Mouse (Mus musculus) mouse trophoblast stem cell (cell line): Measurements from ENCODE around the gene Iqcg.

Source experiments
- in situ Hi-C, 2 experiments: fragments of 300-500 bp; cut with MseI, MboI; formaldehyde crosslinking; loops; 2 replicates in 1 of 2; 3 replicates in 1 of 2; pipeline ENCODE4 v1.15.1; 2025

The Iqcg gene

DNA sequence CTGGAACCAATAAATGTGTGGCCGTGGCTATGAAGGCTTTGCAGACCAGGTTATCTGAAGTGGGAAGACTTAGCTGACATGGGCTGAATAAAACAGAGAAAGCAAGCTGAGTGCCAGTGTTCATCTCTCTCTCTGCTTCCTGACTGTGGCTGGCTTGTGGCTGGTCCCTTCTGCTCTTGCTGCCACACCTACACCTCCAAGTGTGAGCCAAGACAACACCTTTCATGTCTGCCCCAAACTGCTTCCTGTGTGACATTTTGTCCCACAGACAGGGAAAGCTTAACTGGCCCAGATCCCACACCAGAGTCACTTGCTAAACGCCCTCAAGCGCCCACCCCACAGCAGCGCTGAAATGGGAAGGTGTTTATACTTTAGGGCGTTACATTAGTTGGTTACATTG, 2.9 kb downstream of the Iqcg start:
- in situ Hi-C loops: no loop called here

DNA sequence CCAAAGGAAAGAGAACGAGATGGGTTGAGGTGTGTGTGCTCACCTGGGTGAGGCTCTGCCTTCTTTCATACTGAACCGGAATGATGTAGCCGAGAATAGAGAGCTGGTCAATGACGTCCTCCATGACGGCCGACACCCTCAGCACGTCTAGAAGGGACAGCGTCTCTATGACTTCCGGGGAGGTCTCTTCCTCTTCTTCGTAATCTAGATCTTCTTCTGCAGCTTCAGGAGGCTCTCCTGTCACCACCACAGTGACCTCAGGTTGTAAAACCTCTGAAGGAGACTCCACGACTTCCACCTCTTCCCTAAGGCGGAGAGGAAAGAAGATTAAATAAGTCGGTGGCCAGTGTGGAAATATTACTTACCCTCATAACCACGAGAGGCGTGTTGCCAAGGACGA, 6.2 kb downstream of the Iqcg start:
- in situ Hi-C loops: no loop called here

DNA sequence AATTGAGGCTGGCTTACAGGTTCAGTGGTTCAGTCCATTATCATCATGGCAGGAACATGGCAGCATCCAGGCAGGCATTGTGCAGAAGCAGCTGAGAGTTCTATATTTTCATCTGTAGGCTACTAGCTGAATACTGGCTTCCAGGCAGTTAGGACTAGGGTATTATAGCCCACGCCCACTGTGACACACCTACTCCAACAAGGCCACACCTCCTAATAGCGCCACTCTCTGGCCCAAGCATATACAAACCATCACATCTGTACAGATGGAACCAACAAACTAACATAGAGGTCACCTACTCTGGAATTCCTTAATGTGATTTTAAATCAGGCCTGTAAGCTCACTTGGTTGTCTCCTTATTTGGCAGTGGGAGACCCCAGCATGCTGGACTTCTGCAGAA, 7.3 kb downstream of the Iqcg start:
- in situ Hi-C loops: no loop called here

DNA sequence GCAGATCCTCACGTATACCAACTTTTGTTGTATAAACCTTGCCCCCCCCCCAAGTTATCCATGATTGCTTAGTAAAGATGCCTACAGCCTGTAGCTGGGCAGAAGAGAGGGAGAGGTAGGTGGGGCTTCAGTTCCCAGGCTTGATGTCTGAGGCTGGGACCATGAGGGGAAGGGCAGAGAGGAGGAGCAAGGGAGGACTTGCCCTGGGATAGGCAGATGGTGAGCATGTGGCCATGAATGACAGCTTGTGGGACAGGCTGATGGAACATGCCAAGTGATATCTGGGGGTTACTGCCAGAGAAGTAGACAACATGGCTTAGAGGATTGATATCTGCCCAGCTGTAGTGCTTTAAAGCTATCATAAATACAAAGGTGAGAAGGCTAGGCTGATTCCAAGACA, 8.0 kb downstream of the Iqcg start:
- in situ Hi-C loops: no loop called here

DNA sequence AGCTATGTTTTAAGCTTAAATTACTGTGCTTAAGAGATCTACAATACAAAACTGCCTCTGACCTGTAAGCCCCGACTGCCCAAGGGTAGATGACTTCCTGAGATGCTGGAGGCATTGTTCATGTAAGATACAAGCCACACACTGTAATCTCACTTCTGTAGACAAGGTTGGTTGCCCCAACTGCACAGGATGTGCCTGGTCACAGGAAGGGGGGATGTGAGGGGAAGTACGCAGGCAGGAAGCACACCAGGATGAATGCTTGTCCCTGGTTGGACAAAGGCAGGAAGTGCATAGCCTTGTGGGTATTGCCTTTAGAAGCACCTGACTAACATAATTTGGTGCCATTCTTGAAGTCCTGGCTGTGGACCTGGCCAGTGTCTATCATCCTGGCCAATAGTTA, 12.8 kb downstream of the Iqcg start:
- in situ Hi-C loops: no loop called here

DNA sequence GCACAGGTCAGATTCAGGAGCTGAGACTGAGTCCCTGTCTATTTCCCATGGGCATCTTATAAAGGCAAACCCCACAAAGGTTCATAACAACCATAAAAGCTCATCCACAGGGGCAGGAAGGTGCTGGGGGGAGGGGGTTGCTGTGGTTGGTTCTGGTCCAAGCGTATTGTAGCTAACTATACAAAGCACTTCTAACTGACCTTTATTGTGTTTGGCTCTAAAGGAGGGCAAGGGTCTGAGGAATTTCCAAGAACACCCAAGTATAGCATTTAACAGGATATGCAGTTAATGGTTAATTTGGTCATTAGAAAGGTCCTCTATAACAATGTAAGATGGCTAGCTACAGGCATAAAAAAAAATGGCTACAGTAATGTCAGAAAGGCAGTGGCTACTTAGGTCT, 13.3 kb downstream of the Iqcg start:
- in situ Hi-C loops: no loop called here

DNA sequence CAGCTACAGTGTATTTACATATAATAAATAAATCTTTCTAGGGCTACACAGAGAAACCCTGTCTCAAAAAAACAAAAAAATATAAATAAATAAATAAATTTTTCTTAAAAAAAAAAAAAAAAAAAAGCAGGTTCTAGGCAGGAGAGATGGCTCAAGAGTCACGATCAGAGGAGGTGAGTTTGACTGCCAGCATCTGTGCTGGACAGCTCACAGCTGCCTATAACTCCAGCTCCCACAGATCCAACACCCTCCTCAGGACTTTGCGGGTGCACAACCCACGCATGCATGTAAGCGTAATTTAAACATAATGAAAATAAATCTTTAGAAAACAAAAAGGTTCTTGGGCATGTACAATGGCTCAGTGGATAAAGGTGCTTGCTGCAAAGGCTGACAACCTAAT, 20.0 kb downstream of the Iqcg start:
- in situ Hi-C loops: no loop called here

DNA sequence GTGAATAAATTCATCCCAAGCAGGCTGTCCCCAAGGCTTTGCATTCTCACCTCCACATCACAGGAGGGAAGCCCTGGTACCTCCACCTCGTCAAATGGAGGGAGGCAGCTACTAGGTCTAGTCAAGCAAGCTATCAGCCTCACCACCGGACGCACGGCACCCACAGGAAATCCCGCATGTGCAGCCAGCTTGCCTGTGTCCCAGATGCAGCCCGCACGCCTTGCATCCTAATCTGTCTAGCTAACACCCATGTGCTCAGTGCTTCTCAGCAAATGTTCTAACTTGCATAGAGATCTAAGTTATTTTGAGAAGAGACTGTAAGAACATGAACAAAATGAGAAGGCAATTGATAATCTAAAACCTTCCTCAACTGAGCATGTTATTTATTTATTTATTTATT, 29.7 kb downstream of the Iqcg start:
- in situ Hi-C loops: no loop called here

DNA sequence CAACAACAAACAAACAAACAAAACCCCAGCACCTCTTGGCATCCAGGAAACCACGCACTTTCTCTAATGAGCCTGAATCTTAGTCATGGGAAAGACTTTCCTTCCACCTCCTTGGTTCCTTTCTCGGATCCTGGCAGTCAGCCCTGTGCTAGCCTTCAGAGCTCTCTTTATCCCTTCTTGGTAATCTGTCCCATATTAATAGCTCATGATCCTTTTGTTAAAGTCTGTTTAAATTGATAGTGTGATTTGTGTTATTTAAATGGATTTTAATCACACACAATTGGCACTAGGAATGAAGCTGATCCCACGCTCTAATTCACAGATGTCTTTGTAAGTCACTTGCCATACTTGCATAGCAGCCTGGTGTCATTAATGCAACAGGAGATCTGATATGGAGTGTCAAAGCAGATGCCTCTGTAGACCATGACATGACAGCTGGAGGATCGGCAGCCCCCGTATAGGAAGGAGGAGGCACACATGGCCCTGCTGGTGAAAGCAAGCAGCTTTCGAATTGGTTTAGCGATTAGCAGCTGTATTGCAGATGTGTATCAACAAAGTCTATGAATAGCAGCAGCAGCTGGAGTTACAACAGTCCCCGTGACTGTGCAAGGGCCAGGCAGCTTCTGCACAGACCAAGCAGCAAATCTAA, 31.4 kb downstream of the Iqcg start:
- in situ Hi-C loops: no loop called here

DNA sequence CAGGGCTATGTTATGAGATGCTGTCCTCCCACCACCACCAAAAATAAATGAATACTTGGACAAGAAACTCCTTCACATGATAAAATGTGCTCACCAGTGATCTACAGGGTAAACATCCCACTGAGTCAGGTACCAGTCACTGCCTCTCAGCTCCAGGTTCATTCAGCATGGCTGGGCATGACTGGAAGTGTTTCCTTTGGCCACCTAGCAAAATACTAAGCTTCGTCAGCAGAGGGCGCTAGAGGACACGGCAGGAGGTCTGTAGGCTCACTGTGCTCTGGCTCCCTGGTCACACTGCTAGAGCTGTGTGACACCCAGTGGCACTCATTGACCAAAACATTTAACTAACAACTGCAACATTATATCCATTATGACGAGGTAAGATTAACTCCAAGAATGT, 32.3 kb downstream of the Iqcg start:
- in situ Hi-C loops: no loop called here

DNA sequence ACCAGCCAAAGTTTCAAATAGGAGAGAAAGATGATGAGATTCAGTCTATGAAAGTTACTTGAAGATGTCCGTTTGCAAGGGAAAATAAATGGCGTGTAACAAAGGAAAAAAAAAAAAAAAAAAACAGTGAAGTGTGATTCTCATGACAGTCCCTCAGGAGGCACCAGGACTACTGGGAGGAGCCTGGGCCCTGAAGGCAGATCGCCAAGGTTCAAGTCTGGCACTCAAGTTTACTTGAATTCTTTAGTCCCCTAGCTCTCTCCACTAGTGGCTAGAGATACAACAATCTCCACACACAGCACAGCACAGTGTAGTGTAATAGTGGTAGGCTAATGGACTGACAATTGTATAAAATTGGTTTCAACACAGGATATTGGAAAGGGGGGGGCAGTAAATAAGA, 34.6 kb downstream of the Iqcg start:
- in situ Hi-C loops: no loop called here

DNA sequence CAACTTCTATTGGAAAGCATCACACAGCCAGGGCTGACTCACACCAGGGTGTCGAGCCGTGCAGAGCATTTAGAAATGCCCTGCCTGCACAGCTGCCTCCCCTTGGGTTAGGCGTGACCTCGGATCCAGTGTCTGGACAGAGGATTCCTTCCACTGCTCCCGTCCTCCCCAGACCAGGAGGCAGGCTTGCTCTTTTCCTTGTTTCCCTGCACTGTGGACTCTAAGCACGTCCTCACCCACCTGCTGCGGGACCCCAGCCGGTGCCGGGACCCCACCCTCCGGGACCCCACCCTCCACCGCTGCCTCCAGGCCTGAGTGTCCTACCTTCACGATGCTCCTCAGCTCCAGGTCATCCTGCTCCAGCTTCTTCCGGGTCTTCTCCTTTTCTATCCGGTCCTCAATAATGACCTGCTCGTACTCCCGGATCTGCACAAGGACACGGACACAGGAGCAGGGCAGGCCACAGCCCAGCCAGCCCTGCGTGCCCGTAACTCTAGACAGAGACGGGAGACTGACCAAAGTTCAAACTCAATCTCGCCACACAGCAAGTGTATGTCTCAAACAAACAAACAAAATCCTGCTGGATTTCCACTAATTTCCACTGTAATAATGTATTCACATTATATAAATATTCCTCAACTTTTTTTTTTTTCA, 36.8 kb downstream of the Iqcg start:
- in situ Hi-C loops: no loop called here

DNA sequence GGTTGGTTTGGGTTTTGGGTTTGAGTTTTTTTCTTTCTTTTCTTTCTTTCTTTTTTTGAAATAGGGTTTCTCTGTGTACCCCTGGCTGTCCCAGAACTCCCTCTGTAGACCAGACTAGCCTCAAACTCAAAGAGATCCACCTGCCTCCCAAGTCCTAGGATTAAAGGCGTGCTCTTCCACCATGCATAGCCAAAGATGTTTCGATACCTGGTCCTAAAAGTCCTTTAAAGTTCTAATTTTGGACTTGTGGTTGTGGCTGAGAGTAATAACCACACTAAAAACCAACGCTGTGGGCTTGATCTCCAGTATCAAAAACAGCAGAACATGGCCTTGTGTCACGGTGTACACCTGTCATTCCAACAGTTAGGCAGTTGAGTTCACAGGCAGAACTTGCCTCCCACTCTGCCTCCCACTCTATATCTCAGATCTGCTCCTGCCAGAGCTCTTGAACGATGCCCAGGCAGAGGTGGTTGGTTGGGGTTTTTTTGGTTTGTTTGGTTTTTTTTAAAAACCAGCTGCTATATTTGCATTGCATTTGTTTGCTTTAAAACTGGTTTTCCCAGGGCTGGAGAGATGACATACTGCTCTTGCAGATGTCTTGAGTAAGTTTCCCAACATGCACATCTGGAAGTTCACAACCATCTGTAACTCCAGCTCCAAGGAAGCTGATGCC, 38.2 kb downstream of the Iqcg start:
- in situ Hi-C loops: no loop called here

DNA sequence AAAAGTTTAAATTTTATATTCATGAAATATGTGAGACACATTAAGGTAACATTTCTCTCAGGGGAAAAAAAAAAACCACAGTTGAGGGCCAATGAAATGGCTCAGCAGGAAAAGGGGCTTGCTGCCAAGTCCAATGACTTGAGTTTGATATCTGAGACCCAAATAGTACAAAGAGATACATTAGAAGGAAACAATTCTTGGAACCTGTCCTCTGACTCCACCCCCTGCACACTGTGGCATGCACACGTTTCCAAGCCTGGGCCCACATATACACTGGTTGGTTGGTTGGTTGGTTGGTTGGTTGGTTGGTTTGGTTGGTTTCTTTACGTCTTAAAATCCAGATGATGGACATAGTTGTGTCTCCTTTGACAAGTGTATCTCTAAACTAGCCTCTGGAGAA, 40.0 kb downstream of the Iqcg start:
- in situ Hi-C loops: no loop called here

DNA sequence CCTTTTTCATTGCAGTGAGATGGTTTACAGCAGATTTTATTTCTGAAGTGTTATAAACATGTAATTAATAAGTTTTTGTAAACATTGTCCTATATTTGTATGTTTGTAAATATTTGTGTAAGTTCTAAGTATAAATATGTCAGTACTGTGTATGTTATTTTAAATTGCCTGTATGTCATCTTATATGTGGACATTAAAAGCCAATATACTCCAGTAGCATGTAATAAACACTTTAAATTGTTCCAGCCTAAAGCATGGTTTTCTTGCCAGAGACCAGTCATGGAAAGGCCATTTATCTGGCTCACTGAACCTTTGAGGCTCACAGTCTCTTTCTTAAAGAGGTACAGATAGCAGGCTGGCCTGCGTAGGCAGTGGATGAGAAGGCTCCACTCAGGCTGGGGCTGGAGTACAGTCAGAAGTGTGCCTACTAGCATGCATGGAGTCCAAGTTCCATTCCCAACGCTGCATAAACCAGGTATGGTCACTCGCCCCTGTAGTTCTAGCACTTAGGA, 40.6 kb downstream of the Iqcg start:
- in situ Hi-C loops: no loop called here

DNA sequence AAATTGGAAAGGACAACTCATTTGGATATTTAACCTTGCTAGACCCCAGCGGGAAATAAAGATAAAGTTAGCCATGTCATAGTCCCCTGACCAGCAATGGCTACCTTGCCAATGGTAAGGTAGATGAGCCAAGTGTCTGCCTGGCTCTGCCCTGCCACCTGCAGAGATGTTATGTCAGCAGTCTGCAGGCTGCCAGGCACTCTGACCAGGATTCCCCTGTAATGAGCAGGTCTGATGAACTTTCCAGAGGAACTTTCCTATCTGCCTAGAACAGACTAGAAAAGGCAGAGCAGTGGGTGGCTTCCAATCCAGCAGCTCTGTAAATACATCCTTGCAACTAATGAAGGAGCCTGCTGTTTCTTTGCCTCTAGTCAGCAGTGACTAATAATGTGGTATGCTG, 41.1 kb downstream of the Iqcg start:
- in situ Hi-C loops: no loop called here

DNA sequence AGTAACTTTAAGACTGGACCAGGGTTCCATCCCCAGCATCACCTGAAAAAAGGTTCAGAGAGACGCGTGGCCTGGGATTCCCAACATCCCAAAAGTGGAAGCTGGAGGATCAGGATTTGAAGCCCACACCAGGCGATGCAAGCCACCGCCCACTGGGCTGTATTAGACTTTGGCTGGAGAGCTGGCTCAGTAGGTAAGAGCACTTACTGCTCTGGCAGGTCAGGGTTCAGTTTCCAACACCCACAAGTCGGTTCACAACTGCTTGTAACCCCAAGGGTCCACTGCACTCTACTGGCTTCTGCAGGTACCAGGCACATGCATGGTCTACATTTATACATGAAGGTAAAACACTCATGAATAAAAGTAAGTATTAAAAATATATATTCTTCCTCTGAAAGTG, 42.2 kb downstream of the Iqcg start:
- in situ Hi-C loops: no loop called here

DNA sequence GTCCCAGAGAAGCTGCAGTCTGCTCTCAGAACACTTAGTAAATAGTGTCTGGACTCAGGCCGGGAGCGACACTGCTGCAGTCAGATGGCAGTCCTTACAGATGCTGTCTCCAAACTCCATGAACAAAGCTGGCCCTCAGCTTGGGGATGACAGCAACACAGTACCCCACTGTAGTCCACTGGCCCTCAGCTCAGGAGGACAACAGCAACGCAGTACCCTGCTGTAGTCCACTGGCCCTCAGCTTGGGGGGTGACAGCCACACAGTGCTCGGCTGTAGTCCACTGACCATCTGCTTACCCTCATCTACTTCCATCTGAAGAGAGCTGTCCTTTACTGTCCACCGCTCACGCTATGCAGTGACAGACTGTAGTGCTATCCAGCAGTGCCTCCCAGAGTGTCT, 45.9 kb downstream of the Iqcg start:
- in situ Hi-C loops: no loop called here

DNA sequence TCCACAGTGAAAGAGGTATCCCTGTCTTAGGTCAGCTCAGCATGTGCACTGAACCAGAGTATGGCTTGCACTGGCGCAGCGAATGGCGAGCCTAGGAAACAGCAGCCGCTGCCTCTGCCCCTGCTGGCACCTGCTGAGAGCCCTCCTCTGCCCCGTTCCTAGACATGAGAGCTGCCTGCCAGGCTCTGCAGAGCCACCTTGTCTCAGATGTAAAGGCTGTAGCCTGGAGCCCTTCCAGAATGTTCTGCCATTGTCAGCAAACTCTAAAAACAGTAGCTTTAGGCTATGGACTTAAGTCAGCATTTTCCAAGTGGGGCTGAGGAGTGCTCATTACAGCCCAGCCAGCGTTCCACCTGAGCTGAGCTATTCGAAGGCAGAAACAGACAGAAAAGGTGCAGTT, 48.6 kb downstream of the Iqcg start:
- in situ Hi-C loops: no loop called here

DNA sequence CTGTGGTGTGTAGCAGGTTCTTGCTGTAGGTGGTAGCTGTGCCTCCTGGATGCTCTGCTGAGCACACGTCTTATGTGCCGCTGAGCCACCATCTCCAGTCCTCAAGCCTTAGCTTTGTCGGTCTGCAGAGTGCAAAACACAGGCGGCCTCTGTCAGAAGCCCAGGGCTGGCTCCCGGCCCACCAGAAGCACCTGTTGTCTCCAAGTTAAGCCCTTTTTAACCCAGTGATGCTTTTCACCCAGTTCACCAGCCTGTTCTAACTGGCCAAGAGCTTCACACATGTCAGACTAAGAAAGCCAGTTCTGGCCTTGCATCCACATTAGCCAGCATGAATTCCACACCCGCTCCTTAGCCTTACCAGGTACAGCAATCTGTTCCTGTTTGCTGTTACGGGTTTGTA, 49.1 kb downstream of the Iqcg start:
- in situ Hi-C loops: no loop called here

DNA sequence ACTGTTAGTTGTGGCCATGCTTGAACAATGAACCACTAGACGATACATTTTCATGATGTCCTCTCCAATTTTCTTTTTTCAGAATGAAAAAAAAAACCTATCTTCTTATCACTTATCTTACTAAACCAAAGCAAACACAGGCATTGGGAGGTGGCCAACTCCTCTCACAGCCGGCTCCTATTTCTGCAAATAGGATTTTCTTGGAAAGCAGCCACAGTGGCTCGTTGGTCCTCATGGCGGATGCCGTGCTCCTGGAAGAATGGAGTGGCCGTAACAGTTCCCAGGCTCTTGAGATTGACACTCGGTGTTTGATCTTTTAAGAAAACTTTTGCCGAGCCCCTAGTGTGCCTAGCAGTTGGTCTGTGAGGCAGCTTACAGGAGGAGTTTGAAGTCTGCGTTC, 50.8 kb downstream of the Iqcg start:
- in situ Hi-C loops: no loop called here

DNA sequence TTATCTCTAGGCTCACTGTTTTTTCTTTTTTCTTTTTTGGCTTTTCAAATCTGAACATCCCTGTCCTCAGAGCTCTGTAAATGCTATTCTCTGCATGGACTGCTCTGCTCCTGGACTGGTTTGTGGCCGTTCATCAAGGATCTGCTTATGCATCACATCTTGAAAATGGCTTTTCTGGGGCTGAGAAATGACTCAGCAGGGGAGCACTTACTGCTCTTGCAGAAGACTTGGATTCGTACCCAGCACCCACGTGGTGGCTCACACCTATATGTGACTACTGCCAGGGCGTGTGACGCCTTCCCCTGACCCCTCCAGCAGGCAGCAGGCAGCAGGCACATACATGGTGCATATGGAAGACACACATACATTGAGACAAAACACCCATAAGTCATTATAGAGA, 63.9 kb downstream of the Iqcg start:
- in situ Hi-C loops: no loop called here

DNA sequence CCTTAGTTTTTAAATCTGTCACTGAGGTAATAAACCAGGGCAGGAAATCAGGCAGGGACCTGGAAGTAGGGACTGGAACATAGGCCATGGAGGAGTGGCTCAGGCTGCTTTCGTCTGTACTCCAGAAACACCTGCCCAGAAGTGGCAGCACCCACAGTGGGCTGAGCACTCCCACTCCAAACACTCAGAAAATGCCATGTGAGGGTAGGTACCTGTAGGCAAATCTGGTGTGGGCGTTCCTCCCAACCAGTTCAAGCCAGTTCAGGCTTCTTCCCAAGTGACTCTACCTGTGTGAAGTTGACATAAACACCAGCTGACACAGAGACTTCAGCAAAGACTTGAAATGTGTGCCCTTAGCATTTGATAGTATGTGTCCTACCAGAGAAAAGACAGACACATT, 71.4 kb downstream of the Iqcg start:
- in situ Hi-C loops: no loop called here
